Mouse (Mus musculus): ENCODE results near the gene Poll. TPM values are rescaled to one million over a fixed set of nuclear protein-coding genes. Genes with fewer than 3 reads are reported as not detected.

The Poll gene
- polyA plus RNA-seq, 1 experiment from 2014 or later: 5.8 TPM

- ATAC-seq: no peak
- Histone ChIP-seq H3K9ac (ENCODE audit: low read depth, low read length) (no peak overlapping the region), H3K27me3 (replicated peaks; ENCODE audit: control insufficient read depth, insufficient read depth, low read length) (no peaks in the 10 kb centered on the region), H3K4me2 (replicated peaks; ENCODE audit: low read depth) (no peak overlapping the region), H3K27ac (ENCODE audit: low read depth, low read length) (no peak overlapping the region), H3K4me1 (replicated peaks; ENCODE audit: control insufficient read depth, insufficient read depth, low read length) (no peaks in the 10 kb centered on the region), H3K9me3 (ENCODE audit: control insufficient read depth) (no peaks in the 10 kb centered on the region), H3K4me3 (ENCODE audit: low read depth, low read length) (no peak overlapping the region), H3K36me3 (ENCODE audit: control insufficient read depth, insufficient read depth) (peaks cover 47% of the 10 kb centered on the region)
- 92% methylated on average over 12 of the region's 12 CpGs for WGBS
- TF ChIP-seq CTCF (IDR thresholded peaks at IDR 0.05; ENCODE audit: low read depth): no peak
These were observed 44.1 kb downstream of the Poll start for GRCm38 (mm10) chr19:45516264-45516663.

GRCm38 (mm10) chr19:45515341-45515740, 45.0 kb downstream of the Poll start:
- Histone ChIP-seq H3K27me3 (replicated peaks; ENCODE audit: control insufficient read depth, insufficient read depth, low read length) (no peaks in the 10 kb centered on the region), H3K4me1 (replicated peaks; ENCODE audit: control insufficient read depth, insufficient read depth, low read length) (no peaks in the 10 kb centered on the region), H3K9me3 (ENCODE audit: control insufficient read depth) (no peaks in the 10 kb centered on the region), H3K4me2 (replicated peaks; ENCODE audit: low read depth) (no peak overlapping the region), H3K4me3 (ENCODE audit: low read depth, low read length) (no peak overlapping the region), H3K27ac (ENCODE audit: low read depth, low read length) (no peak overlapping the region), H3K36me3 (ENCODE audit: control insufficient read depth, insufficient read depth) (peaks cover 41% of the 10 kb centered on the region), H3K9ac (ENCODE audit: low read depth, low read length) (no peak overlapping the region)
- TF ChIP-seq CTCF (IDR thresholded peaks at IDR 0.05; ENCODE audit: low read depth): no peak
- 93% methylated on average over 2 of the region's 2 CpGs for whole genome bisulfite sequencing
- no peak for ATAC-seq

- no peaks in the 10 kb centered on the region for H3K4me1 ChIP-seq (replicated peaks; ENCODE audit: control insufficient read depth, insufficient read depth, low read length)
- TF ChIP-seq CTCF (IDR thresholded peaks at IDR 0.05; ENCODE audit: low read depth): no peak
- no peaks in the 10 kb centered on the region for H3K9me3 ChIP-seq (ENCODE audit: control insufficient read depth)
- H3K27me3 ChIP-seq (replicated peaks; ENCODE audit: control insufficient read depth, insufficient read depth, low read length): no peaks in the 10 kb centered on the region
- 85% methylated on average over 4 of the region's 4 CpGs for WGBS
- peaks cover 27% of the 10 kb centered on the region; the same call in 1 of the 2 replicates for H3K36me3 ChIP-seq (ENCODE audit: control insufficient read depth, insufficient read depth)
- ATAC-seq: no peak
- no peak overlapping the region for H3K4me3 ChIP-seq (ENCODE audit: low read depth, low read length)
- no peak overlapping the region for H3K9ac ChIP-seq (ENCODE audit: low read depth, low read length)
- no peak overlapping the region for H3K27ac ChIP-seq (ENCODE audit: low read depth, low read length)
- H3K4me2 ChIP-seq (replicated peaks; ENCODE audit: low read depth): no peak overlapping the region
These were observed 48.9 kb downstream of the Poll start for GRCm38 (mm10) chr19:45511406-45511805.

GRCm38 (mm10) chr19:45510680-45511079, 49.7 kb downstream of the Poll start:
- H3K4me1 ChIP-seq (replicated peaks; ENCODE audit: control insufficient read depth, insufficient read depth, low read length): no peaks in the 10 kb centered on the region
- H3K4me2 ChIP-seq (replicated peaks; ENCODE audit: low read depth): no peak overlapping the region
- no peak overlapping the region for H3K4me3 ChIP-seq (ENCODE audit: low read depth, low read length)
- no peaks in the 10 kb centered on the region for H3K27me3 ChIP-seq (replicated peaks; ENCODE audit: control insufficient read depth, insufficient read depth, low read length)
- no peak for TF ChIP-seq CTCF (IDR thresholded peaks at IDR 0.05; ENCODE audit: low read depth)
- H3K27ac ChIP-seq (ENCODE audit: low read depth, low read length): no peak overlapping the region
- no peak overlapping the region for H3K9ac ChIP-seq (ENCODE audit: low read depth, low read length)
- H3K9me3 ChIP-seq (ENCODE audit: control insufficient read depth): no peaks in the 10 kb centered on the region
- WGBS: 88% methylated on average over 3 of the region's 3 CpGs
- no peak for ATAC-seq
- H3K36me3 ChIP-seq (ENCODE audit: control insufficient read depth, insufficient read depth): peaks cover 20% of the 10 kb centered on the region; the same call in 1 of the 2 replicates

- ATAC-seq: no peak
- no peak overlapping the region for H3K27ac ChIP-seq (ENCODE audit: low read depth, low read length)
- no peaks in the 10 kb centered on the region for H3K4me1 ChIP-seq (replicated peaks; ENCODE audit: control insufficient read depth, insufficient read depth, low read length)
- H3K4me2 ChIP-seq (replicated peaks; ENCODE audit: low read depth): no peak overlapping the region
- H3K4me3 ChIP-seq (ENCODE audit: low read depth, low read length): no peak overlapping the region
- no peaks in the 10 kb centered on the region for H3K9me3 ChIP-seq (ENCODE audit: control insufficient read depth)
- TF ChIP-seq CTCF (IDR thresholded peaks at IDR 0.05; ENCODE audit: low read depth): no peak
- no peak overlapping the region for H3K9ac ChIP-seq (ENCODE audit: low read depth, low read length)
- 73% methylated on average over 19 of the region's 19 CpGs for WGBS
- peaks cover 12% of the 10 kb centered on the region; the same call in 1 of the 2 replicates for H3K36me3 ChIP-seq (ENCODE audit: control insufficient read depth, insufficient read depth)
- no peaks in the 10 kb centered on the region for H3K27me3 ChIP-seq (replicated peaks; ENCODE audit: control insufficient read depth, insufficient read depth, low read length)
These were observed 52.8 kb downstream of the Poll start for GRCm38 (mm10) chr19:45507531-45507930.

GRCm38 (mm10) chr19:45505446-45505845, 54.9 kb downstream of the Poll start:
- Histone ChIP-seq H3K27ac (ENCODE audit: low read depth, low read length) (no peak overlapping the region), H3K4me1 (replicated peaks; ENCODE audit: control insufficient read depth, insufficient read depth, low read length) (no peaks in the 10 kb centered on the region), H3K9me3 (ENCODE audit: control insufficient read depth) (no peaks in the 10 kb centered on the region), H3K27me3 (replicated peaks; ENCODE audit: control insufficient read depth, insufficient read depth, low read length) (no peaks in the 10 kb centered on the region), H3K4me2 (replicated peaks; ENCODE audit: low read depth) (no peak overlapping the region), H3K4me3 (ENCODE audit: low read depth, low read length) (no peak overlapping the region), H3K36me3 (ENCODE audit: control insufficient read depth, insufficient read depth) (peaks cover 12% of the 10 kb centered on the region; the same call in 1 of the 2 replicates), H3K9ac (ENCODE audit: low read depth, low read length) (no peak overlapping the region)
- 90% methylated on average over 7 of the region's 7 CpGs for WGBS
- no peak for TF ChIP-seq CTCF (IDR thresholded peaks at IDR 0.05; ENCODE audit: low read depth)
- ATAC-seq: no peak

Other genes starting within 250 kb of the Poll start
- gene Btrc, start 196.8 kb downstream of the Poll start, polyA plus RNA-seq (2015; fragmentation: Nextera tagmentation; extraction: Ambion mirVana): 11.9 and 12.3 TPM in 2 replicates
- gene Gm17018, start 84 bp upstream of the Poll start, polyA plus RNA-seq (2015; fragmentation: Nextera tagmentation; extraction: Ambion mirVana): 24.7 and 27.1 TPM in 2 replicates
- 2.6 and 3.3 TPM in 2 replicates for gene Fbxw4, start 99.8 kb upstream of the Poll start, polyA plus RNA-seq (2015; fragmentation: Nextera tagmentation; extraction: Ambion mirVana)
- not detected in 2 replicates for gene Fgf8, start 182.4 kb upstream of the Poll start, polyA plus RNA-seq (2015; fragmentation: Nextera tagmentation; extraction: Ambion mirVana)
- 8.5 and 9.0 TPM in 2 replicates for gene Npm3, start 189.1 kb upstream of the Poll start, polyA plus RNA-seq (2015; fragmentation: Nextera tagmentation; extraction: Ambion mirVana)
- gene Mgea5, start 223.3 kb upstream of the Poll start, polyA plus RNA-seq (2015; fragmentation: Nextera tagmentation; extraction: Ambion mirVana): 18.2 and 19.3 TPM in 2 replicates

Data from intestine, postnatal 0 days (tissue).